Mouse (Mus musculus) intestine, postnatal 0 days (tissue): ENCODE results near the gene Myom1. TPM values are rescaled to one million over a fixed set of nuclear protein-coding genes. Genes with fewer than 3 reads are reported as not detected.

ENCODE experiments used
- ATAC-seq: fragments of 200-750 bp; cut with Nextera tagmentation; 2 replicates; pipeline ENCODE4 v1.8.0; 2017; ENCODE audit warnings: mild to moderate bottlenecking, moderate TSS enrichment, moderate library complexity
- H3K27ac ChIP-seq: fragments of 300-500 bp; sonication (generic); 2 replicates; pipeline ENCODE4 v1.5.1; 2014; ENCODE audit warnings: mild to moderate bottlenecking, low read depth, low read length, moderate library complexity
- H3K27me3 ChIP-seq: fragments of 300-500 bp; sonication (generic); replicated peaks from 2 replicates; pipeline ENCODE4 v1.6.1; 2014; ENCODE audit warnings: low read length, mixed read lengths; ENCODE audit not compliant: control insufficient read depth, insufficient read depth
- H3K36me3 ChIP-seq: fragments of 300-500 bp; sonication (generic); 2 replicates; pipeline ENCODE4 v1.6.1; 2014; ENCODE audit warnings: mild to moderate bottlenecking, moderate library complexity; ENCODE audit not compliant: control insufficient read depth, insufficient read depth
- H3K4me1 ChIP-seq: fragments of 300-500 bp; sonication (generic); replicated peaks from 2 replicates; pipeline ENCODE4 v1.6.1; 2014; ENCODE audit warnings: antibody characterized with exemption, low read length, mixed read lengths; ENCODE audit not compliant: control insufficient read depth, insufficient read depth
- H3K4me2 ChIP-seq: fragments of 300-500 bp; sonication (generic); replicated peaks from 2 replicates; pipeline ENCODE4 v1.6.1; 2014; ENCODE audit warnings: low read depth, mild to moderate bottlenecking, moderate library complexity
- H3K4me3 ChIP-seq: fragments of 300-500 bp; sonication (generic); 2 replicates; pipeline ENCODE4 v1.5.1; 2014; ENCODE audit warnings: low read depth, low read length
- H3K9ac ChIP-seq: fragments of 300-500 bp; sonication (generic); 2 replicates; pipeline ENCODE4 v1.6.1; 2014; ENCODE audit warnings: mild to moderate bottlenecking, low read depth, low read length
- H3K9me3 ChIP-seq: fragments of 300-500 bp; sonication (generic); 2 replicates; pipeline ENCODE4 v1.6.1; 2016; ENCODE audit warnings: mixed run types; ENCODE audit not compliant: control insufficient read depth
- CTCF ChIP-seq: sonication (generic); IDR thresholded peaks from 2 replicates; pipeline ENCODE4 v1.5.1; 2016; ENCODE audit warnings: low read depth, mild to moderate bottlenecking, control low read depth, antibody characterized with exemption, moderate library complexity
- WGBS: fragments of 180-500 bp; shearing (Covaris S2); extraction: QIAGEN DNeasy Blood & Tissue Kit; methylation state at CpG from one replicate; pipeline ENCODE4 v1.1.7; 2014; 5-methylcytosine and 5-hydroxymethylcytosine counted together
- polyA plus RNA-seq: library from polyadenylated mRNA; unstranded; fragments of >200 nt; fragmentation: Nextera tagmentation; extraction: Ambion mirVana; gene quantifications from 2 replicates; pipeline ENCODE4 v1.2.1, GENCODE M21; 2015

The Myom1 gene
- polyA plus RNA-seq, 1 experiment from 2014 or later = 8.9 TPM

DNA sequence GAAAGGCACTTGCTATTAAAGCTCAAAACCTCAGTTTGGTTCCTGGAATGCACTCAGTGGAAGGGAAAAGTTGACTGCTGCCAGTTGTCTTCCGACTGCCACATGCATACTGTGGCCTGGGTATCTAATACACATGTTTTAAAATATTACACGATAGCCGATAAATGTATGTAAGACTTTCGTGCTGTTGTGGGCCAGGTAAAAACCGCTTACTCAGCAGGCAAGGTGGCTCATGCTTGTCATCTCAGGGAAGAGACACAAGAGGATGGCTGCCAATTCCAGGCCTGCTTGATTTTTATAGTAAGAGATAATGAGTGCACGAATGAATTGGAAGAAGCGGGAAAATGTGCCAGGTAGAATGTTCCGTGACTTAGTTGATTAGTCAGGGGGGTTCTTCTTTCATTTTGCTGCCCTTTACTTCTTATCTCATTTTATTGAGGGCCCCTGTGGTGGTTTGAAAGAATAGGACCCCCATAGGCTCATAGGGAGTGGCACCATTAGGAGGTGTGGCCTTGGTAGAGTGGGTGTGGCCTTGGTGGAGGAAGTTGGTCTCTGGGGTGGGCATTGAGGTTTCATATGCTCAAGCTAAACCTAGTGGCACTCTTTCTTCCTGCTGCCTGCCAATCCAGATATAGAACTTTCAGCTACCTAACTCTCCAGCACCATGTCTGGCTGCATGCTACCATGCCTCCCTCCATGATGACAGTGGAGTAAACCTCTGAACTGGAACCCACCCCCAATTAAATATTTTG is 158.0 kb downstream of the Myom1 start:
- no peaks in the 10 kb centered on the region for H3K36me3 ChIP-seq
- H3K27ac ChIP-seq = no peak overlapping the region
- H3K9me3 ChIP-seq = no peaks in the 10 kb centered on the region
- no peaks in the 10 kb centered on the region for H3K27me3 ChIP-seq
- no peak for ATAC-seq
- H3K4me2 ChIP-seq = no peak overlapping the region
- WGBS = 94% methylated on average over 8 of the region's 8 CpGs
- no peak overlapping the region for H3K9ac ChIP-seq
- no peaks in the 10 kb centered on the region for H3K4me1 ChIP-seq
- TF ChIP-seq CTCF = no peak
- H3K4me3 ChIP-seq = no peak overlapping the region

DNA sequence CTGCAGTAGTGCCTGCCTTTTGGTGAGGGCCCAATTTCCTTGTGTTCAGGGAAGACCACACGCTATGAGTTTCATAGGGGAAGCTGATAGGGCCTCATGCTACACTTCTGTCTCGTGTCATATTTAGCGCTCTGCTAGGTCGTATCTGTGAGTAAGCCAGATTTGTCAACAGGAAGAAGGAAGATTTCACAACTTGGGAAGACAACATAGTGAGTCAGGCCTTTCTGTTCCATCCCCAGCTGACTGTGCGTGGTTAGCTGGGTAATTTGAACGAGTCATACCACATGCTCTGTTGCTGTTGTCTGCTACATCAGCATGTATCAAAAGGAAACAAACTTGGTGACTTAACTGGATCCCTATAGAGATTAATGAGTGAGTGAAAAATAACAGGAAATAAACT is 162.6 kb downstream of the Myom1 start:
- 0 out of 2 replicates have a peak overlapping the region, but pooled peaks have one; percentile 9 for H3K27ac ChIP-seq
- no peaks in the 10 kb centered on the region for H3K27me3 ChIP-seq
- no peaks in the 10 kb centered on the region for H3K9me3 ChIP-seq
- 38% methylated on average over 6 of the region's 6 CpGs for WGBS
- peak; percentile 75 for ATAC-seq
- no peak for TF ChIP-seq CTCF
- H3K4me1 ChIP-seq = 0 out of 2 replicates have a peak, but pooled peaks cover 4% of the 10 kb centered on the region
- no peak overlapping the region for H3K4me2 ChIP-seq
- H3K9ac ChIP-seq = no peak overlapping the region
- no peaks in the 10 kb centered on the region for H3K36me3 ChIP-seq
- H3K4me3 ChIP-seq = no peak overlapping the region

DNA sequence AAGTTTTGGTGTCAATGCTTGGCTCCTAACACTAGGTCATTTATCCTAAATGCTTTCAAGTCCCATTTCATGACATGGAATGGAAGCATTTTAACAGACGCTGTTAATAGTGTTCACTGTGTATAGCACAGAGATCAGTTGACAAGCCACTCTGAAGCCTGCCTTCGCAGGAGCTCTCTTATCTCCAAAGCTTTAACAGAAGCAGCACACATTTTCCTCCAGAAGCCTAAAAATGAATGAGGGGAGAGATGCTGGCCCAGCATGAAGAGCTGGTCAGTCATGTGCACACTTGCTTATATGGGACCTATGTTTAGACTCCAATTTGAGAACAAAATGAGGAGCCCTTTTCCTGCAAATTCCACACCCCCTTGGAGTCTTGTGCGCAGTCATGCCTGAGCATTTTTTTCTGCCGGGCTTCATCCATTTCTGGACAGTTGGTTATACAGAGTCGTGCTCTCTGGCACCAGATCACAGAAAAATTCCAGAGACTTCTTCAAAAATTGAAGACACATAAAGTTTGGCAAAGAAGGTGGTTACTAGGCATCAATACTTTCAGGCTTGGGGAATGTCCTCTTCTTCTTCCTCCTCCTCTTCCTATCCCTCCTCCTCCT is 165.9 kb downstream of the Myom1 start:
- H3K9me3 ChIP-seq = no peaks in the 10 kb centered on the region
- H3K4me1 ChIP-seq = 0 out of 2 replicates have a peak, but pooled peaks cover 4% of the 10 kb centered on the region
- H3K27me3 ChIP-seq = no peaks in the 10 kb centered on the region
- no peak overlapping the region for H3K4me3 ChIP-seq
- no peak overlapping the region for H3K27ac ChIP-seq
- no peak for TF ChIP-seq CTCF
- 68% methylated on average over 5 of the region's 5 CpGs for WGBS
- H3K4me2 ChIP-seq = no peak overlapping the region
- H3K9ac ChIP-seq = no peak overlapping the region
- H3K36me3 ChIP-seq = no peaks in the 10 kb centered on the region
- no peak for ATAC-seq

DNA sequence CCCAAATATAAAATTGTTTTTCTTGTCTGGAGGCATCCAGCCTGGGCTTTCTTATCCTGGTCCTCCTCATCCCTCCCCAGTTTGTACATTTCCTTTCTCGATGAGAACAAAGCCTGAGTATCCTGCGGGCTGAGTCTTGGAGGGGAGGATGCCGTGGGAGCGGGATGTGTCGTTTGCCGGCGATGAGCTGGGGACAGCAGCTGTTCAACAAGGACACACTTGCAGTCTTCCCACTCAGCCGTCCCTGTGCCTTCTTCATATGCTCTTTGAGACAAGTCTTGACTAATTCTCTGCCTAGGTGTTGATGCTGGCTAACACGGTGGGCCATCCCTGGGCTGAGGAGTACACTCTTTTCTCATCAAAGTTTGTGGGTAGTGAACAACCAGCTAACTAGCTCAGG is 166.4 kb downstream of the Myom1 start:
- Histone ChIP-seq H3K27me3 (no peaks in the 10 kb centered on the region), H3K27ac (no peak overlapping the region), H3K9me3 (no peaks in the 10 kb centered on the region), H3K4me2 (no peak overlapping the region), H3K4me1 (0 out of 2 replicates have a peak, but pooled peaks cover 4% of the 10 kb centered on the region), H3K9ac (no peak overlapping the region), H3K36me3 (no peaks in the 10 kb centered on the region), H3K4me3 (no peak overlapping the region)
- no peak for ATAC-seq
- WGBS = 72% methylated on average over 9 of the region's 9 CpGs
- no peak for TF ChIP-seq CTCF

DNA sequence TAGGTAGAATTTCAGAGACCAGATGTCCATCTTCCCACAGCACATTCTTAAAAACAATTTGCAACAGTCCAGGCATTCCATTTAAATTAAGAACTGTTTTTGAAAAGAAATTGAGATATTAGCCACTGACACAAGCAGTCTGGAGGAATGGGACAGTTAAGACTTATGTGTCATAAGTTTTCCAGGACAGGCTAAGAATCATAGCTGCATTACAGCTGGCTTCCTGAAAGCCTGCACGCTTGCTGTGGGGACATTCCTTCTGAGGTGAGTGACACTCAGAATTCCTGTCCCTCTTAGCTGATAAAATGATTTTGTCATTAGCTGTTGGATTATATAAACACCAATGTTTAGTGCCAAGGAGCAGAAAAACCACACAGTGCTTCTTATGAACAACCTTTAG is 167.2 kb downstream of the Myom1 start:
- TF ChIP-seq CTCF = no peak
- no peaks in the 10 kb centered on the region for H3K36me3 ChIP-seq
- H3K9ac ChIP-seq = no peak overlapping the region
- H3K27me3 ChIP-seq = no peaks in the 10 kb centered on the region
- no peak overlapping the region for H3K4me2 ChIP-seq
- H3K27ac ChIP-seq = no peak overlapping the region
- WGBS = 43% methylated on average over 1 of the region's 1 CpGs
- no peak overlapping the region for H3K4me3 ChIP-seq
- H3K4me1 ChIP-seq = 0 out of 2 replicates have a peak, but pooled peaks cover 4% of the 10 kb centered on the region
- no peaks in the 10 kb centered on the region for H3K9me3 ChIP-seq
- ATAC-seq = no peak

DNA sequence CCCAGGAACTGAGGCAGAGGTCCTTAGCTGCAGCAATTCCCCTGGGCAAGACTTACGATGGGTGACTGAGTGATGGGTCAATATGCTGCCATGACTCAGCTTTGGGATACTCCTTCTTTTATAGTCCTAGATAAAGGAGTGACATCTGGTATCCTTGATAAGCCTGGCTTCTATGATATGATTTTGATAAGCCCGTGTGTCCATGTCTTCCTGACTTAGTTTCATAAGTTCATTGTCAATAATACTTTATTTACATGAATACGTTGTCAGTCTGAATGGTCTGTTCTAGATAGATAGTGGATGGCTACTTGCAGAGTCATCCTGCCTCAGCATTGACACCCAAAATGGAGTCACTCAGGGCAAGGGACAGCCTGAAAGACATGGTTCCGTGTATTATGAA is 168.7 kb downstream of the Myom1 start:
- Histone ChIP-seq H3K9ac (no peak overlapping the region), H3K27ac (no peak overlapping the region), H3K36me3 (no peaks in the 10 kb centered on the region), H3K27me3 (no peaks in the 10 kb centered on the region), H3K4me1 (0 out of 2 replicates have a peak, but pooled peaks cover 4% of the 10 kb centered on the region), H3K4me2 (no peak overlapping the region), H3K9me3 (no peaks in the 10 kb centered on the region), H3K4me3 (no peak overlapping the region)
- no peak for TF ChIP-seq CTCF
- no peak for ATAC-seq
- 63% methylated on average over 4 of the region's 4 CpGs for WGBS

Other genes with a start within 250 kb of the Myom1 start
- gene Tgif1, start 149.1 kb upstream of the Myom1 start, polyA plus RNA-seq = 20.0 and 24.5 TPM in 2 replicates
- gene Myl12a, start 245 bp downstream of the Myom1 start, polyA plus RNA-seq = 396 and 417 TPM in 2 replicates
- gene Lpin2, start 179.9 kb downstream of the Myom1 start, polyA plus RNA-seq = 22.2 and 24.8 TPM in 2 replicates